Mouse (Mus musculus) liver, adult (tissue): ENCODE measurements around the gene Noct.

Experiments
- GATA4 ChIP-seq: IDR thresholded peaks from 2 replicates; pipeline ENCODE4 v1.6.1; 2014; ENCODE audit warnings: mild to moderate bottlenecking, low read length; ENCODE audit not compliant: insufficient replicate concordance

Noct gene

DNA sequence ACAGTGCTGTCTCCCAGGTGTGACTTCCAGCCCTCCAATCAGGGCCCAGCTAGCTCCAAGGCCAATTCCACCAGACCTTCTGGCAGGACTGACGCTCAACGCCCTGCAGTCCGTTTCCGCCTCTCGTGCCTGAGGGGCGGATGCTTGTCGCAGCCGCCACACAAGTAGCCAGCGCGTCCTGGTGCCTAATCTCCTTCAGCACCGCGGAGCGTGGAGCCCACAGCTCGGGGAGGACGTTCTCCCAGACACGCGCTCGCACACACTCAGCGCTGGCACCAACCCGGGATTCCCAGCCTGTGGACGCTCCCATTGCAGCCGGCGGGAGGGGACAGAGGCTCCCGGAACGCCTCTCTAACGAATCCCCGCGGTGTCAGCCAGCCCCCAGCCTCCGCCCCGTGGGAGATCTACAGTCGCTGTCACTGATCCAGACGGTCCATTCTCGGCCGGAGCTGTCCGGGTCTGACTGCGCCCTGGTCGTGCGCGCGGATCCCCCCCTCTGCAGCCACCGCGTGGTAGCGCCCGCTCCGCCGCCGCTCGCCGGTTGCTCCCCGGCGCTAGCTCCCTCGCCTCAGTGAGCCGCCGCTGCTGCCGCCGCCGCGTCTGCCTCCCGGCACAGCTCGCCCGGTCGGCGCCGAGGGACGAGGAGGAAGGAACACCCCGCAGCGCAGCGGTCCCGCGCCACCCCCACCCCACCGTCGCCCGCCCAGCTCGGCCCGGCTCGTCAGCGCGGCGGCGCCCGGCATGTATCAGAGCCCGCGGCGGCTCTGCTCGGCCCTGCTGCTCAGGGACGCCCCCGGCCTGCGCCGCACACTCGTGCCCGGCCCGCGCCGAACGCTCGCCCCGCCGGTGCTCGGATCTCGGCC is at the start of gene Noct:
Noct (plus strand) TSS at position 85 of the 863 bp plus-strand sequence.
- TF ChIP-seq GATA4, result peak; percentile 95; the same call in 1 of the 2 replicates

DNA sequence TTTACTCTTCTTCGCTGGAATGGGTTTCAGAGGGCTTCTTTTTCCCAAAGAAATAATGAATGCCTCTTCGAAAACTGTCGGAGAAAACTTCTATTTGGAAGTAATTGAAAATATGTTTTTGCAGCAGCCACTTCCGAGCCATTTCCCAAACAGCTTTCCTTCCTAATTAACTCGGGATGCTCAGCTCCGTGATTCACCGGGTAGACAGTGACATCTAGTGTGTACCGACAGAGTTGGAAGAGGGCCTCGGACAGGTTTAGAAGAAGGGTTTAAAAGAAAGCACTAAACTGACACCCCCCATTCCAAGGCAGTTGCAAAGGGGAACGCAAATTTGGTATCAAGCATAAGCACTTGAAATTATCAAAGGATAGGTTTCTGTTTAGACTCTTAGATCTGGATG is 46.1 kb upstream of the Noct start:
- TF ChIP-seq GATA4, result no peak

- no peak for TF ChIP-seq GATA4
These were observed 44.6 kb upstream of the Noct start for GRCm38 (mm10) chr3:51179460-51180146.

- no peak for TF ChIP-seq GATA4
These were observed 43.8 kb upstream of the Noct start for GRCm38 (mm10) chr3:51180341-51180940.

- TF ChIP-seq GATA4, result no peak
These were observed 41.8 kb upstream of the Noct start for GRCm38 (mm10) chr3:51182455-51182854.

DNA sequence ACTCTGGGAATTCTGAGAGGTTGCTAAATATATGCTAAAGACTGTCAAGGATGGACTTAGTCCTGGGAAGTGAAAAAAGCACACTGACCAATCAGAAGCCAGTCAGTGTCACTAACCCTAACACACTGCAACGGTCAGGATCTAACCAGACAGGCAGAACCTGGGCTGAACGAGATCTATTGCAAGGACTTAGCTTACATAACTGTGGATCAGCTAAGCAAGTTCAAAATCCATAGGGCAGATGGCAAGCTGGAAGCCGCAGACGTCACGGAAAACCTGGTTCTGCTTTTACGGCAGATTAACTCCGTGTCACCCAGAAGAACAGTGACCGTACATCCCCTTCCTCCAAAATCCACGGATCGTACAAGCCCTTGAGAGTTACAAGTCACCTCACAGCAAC is 39.5 kb upstream of the Noct start:
- TF ChIP-seq GATA4, result no peak

DNA sequence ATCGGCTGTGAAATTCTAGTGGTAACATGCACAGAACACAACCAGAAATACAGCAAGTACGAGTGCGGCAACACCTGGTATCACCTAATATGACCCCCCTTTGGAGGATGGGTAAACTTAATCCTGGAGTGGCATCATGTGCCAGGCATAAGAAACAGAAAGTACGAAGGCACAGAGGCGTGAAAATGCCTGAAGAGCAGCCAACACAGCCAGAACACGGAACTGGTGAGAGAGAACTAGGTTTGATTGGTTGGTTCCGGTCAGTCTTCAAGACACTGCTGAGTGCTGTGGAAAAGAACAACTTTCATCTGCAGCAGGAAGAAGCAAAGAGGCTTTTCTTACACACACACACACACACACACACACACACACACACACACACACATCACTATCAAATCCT is 38.8 kb upstream of the Noct start:
- TF ChIP-seq GATA4, result no peak

DNA sequence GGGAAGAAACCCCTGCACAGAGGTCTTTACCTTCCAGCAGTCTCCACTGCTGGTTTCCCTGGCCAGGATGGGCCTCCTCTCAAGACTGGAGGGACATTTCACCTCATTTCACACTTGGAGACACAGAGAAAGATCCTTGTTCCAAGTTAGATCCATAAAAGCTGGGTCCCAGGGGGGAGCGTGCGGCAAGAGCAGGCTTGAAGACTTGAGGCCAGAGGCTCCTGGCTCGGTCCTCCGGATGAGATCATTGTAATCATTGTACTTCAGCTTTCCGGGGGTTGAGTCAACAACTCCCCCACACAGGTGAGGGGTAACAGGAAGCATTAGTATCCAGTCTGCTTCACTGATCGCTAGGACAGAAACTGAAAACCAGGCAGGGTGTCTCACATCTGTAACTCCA is 30.2 kb upstream of the Noct start:
- TF ChIP-seq GATA4, result no peak

DNA sequence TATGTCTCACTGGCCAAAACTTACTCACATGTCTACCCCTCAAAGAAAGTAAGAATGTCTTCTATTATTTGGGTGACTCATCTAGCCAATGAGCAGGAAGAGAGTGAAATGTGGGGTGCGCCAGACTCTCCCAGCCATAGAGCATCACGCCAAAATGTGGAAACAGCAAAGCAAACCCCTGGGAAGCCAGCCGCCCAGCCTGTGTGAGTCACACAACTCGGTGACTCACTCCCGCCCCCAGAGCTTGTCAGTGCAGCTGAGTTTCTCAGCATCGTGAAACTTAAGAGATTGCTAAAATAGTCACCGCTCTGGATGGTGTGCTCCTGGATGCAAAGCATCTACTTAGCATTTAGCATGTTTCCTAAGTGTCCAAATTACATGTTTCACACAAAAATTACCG is 28.9 kb upstream of the Noct start:
- TF ChIP-seq GATA4, result no peak

- TF ChIP-seq GATA4, result no peak
These were observed 28.5 kb upstream of the Noct start for GRCm38 (mm10) chr3:51195736-51196135.

DNA sequence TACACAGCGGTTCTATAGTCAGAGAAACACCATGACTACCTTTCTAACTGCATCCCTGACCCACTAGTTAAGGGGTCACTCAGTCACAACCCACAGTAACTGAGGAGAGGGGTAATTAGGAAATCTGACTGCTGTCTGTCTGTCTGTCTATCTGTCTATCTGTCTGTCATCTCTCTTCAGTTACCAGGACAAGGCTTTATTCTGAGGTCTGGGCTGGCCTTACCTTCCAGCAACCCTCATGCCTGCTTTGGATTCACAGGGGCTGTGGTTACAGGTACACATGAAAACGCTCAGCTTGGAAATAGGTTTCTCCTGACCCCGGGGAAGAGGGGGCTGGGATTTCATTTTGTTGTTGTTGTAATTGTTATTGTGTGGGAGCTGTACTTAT is 27.5 kb upstream of the Noct start:
- TF ChIP-seq GATA4, result no peak

- no peak for TF ChIP-seq GATA4
These were observed 27.0 kb upstream of the Noct start for GRCm38 (mm10) chr3:51197112-51197731.

GRCm38 (mm10) chr3:51198291-51198690 is 26.0 kb upstream of the Noct start:
- no peak for TF ChIP-seq GATA4

DNA sequence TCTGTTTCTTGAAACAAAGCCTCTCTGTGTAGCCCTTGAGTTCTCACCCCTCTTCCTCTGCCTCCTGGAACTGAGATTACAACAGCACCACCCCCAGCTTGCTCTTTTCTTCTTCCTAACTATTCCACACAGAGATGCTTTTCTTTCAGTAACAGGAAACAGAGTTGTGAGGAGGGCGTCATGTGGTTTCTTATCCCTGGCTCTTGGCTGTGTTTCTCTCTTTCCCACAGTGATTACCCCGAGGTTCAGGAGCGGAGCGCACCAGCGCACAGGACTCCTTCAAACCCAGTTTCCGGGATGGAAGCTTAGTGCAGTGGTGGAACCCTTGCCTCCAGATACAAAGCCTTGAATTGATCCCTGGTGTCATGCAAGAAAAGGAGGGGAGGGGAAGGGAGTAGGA is 25.1 kb upstream of the Noct start:
- 0 out of 2 replicates have a peak, but pooled peaks have one; percentile 39 for TF ChIP-seq GATA4

- no peak for TF ChIP-seq GATA4
These were observed 23.9 kb upstream of the Noct start for GRCm38 (mm10) chr3:51200311-51200710.
